Mouse (Mus musculus): ENCODE data around the gene Dcpp2. TPM values are rescaled to one million over a fixed set of nuclear protein-coding genes. Genes with fewer than 3 reads are reported as not detected.

The Dcpp2 gene
- polyA plus RNA-seq, 1 experiment from 2014 or later: not detected

- Histone ChIP-seq H3K4me2 (ENCODE audit: low read length) (no peak overlapping the region), H3K9me3 (replicated peaks; ENCODE audit: control insufficient read depth, low read length, poor library complexity, severe bottlenecking) (no peaks in the 10 kb centered on the region), H3K4me3 (ENCODE audit: low read depth, low read length) (no peak overlapping the region), H3K36me3 (ENCODE audit: control insufficient read depth, insufficient read depth, low read length) (no peaks in the 10 kb centered on the region), H3K27ac (ENCODE audit: low read length) (no peak overlapping the region), H3K4me1 (ENCODE audit: control insufficient read depth, insufficient read depth, low read length) (no peaks in the 10 kb centered on the region), H3K27me3 (ENCODE audit: control insufficient read depth, insufficient read depth, low read depth, low read length) (no peaks in the 10 kb centered on the region), H3K9ac (ENCODE audit: low read depth, low read length) (no peak overlapping the region)
- no peak for ATAC-seq
- WGBS: 27% methylated on average over 5 of the region's 5 CpGs
Observed at GRCm38 (mm10) chr17:23853292-23853691, 27.4 kb upstream of the Dcpp2 start.

- Histone ChIP-seq H3K4me2 (ENCODE audit: low read length) (no peak overlapping the region), H3K4me3 (ENCODE audit: low read depth, low read length) (no peak overlapping the region), H3K27me3 (ENCODE audit: control insufficient read depth, insufficient read depth, low read depth, low read length) (no peaks in the 10 kb centered on the region), H3K9me3 (replicated peaks; ENCODE audit: control insufficient read depth, low read length, poor library complexity, severe bottlenecking) (no peaks in the 10 kb centered on the region), H3K27ac (ENCODE audit: low read length) (no peak overlapping the region), H3K4me1 (ENCODE audit: control insufficient read depth, insufficient read depth, low read length) (no peaks in the 10 kb centered on the region), H3K9ac (ENCODE audit: low read depth, low read length) (no peak overlapping the region), H3K36me3 (ENCODE audit: control insufficient read depth, insufficient read depth, low read length) (no peaks in the 10 kb centered on the region)
- ATAC-seq: no peak
- WGBS: 86% methylated on average over 10 of the region's 10 CpGs
Observed at GRCm38 (mm10) chr17:23854229-23854765, 26.4 kb upstream of the Dcpp2 start.

GRCm38 (mm10) chr17:23857193-23857592 is 23.5 kb upstream of the Dcpp2 start:
- Histone ChIP-seq H3K27me3 (ENCODE audit: control insufficient read depth, insufficient read depth, low read depth, low read length) (no peaks in the 10 kb centered on the region), H3K27ac (ENCODE audit: low read length) (no peak overlapping the region), H3K4me1 (ENCODE audit: control insufficient read depth, insufficient read depth, low read length) (no peaks in the 10 kb centered on the region), H3K4me3 (ENCODE audit: low read depth, low read length) (no peak overlapping the region), H3K9ac (ENCODE audit: low read depth, low read length) (no peak overlapping the region), H3K4me2 (ENCODE audit: low read length) (no peak overlapping the region), H3K36me3 (ENCODE audit: control insufficient read depth, insufficient read depth, low read length) (no peaks in the 10 kb centered on the region), H3K9me3 (replicated peaks; ENCODE audit: control insufficient read depth, low read length, poor library complexity, severe bottlenecking) (no peaks in the 10 kb centered on the region)
- no peak for ATAC-seq
- 82% methylated on average over 6 of the region's 6 CpGs for WGBS

GRCm38 (mm10) chr17:23857913-23858312 is 22.8 kb upstream of the Dcpp2 start:
- WGBS: 89% methylated on average over 2 of the region's 2 CpGs
- no peak overlapping the region for H3K9ac ChIP-seq (ENCODE audit: low read depth, low read length)
- H3K36me3 ChIP-seq (ENCODE audit: control insufficient read depth, insufficient read depth, low read length): no peaks in the 10 kb centered on the region
- no peak overlapping the region for H3K4me2 ChIP-seq (ENCODE audit: low read length)
- ATAC-seq: no peak
- H3K9me3 ChIP-seq (replicated peaks; ENCODE audit: control insufficient read depth, low read length, poor library complexity, severe bottlenecking): no peaks in the 10 kb centered on the region
- no peak overlapping the region for H3K27ac ChIP-seq (ENCODE audit: low read length)
- no peaks in the 10 kb centered on the region for H3K4me1 ChIP-seq (ENCODE audit: control insufficient read depth, insufficient read depth, low read length)
- H3K27me3 ChIP-seq (ENCODE audit: control insufficient read depth, insufficient read depth, low read depth, low read length): no peaks in the 10 kb centered on the region
- H3K4me3 ChIP-seq (ENCODE audit: low read depth, low read length): no peak overlapping the region

- H3K27ac ChIP-seq (ENCODE audit: low read length): no peak overlapping the region
- no peaks in the 10 kb centered on the region for H3K9me3 ChIP-seq (replicated peaks; ENCODE audit: control insufficient read depth, low read length, poor library complexity, severe bottlenecking)
- H3K36me3 ChIP-seq (ENCODE audit: control insufficient read depth, insufficient read depth, low read length): no peaks in the 10 kb centered on the region
- WGBS: 84% methylated on average over 4 of the region's 4 CpGs
- no peak overlapping the region for H3K4me2 ChIP-seq (ENCODE audit: low read length)
- no peaks in the 10 kb centered on the region for H3K4me1 ChIP-seq (ENCODE audit: control insufficient read depth, insufficient read depth, low read length)
- H3K4me3 ChIP-seq (ENCODE audit: low read depth, low read length): no peak overlapping the region
- ATAC-seq: no peak
- no peaks in the 10 kb centered on the region for H3K27me3 ChIP-seq (ENCODE audit: control insufficient read depth, insufficient read depth, low read depth, low read length)
- no peak overlapping the region for H3K9ac ChIP-seq (ENCODE audit: low read depth, low read length)
Observed at GRCm38 (mm10) chr17:23862926-23863325, 17.8 kb upstream of the Dcpp2 start.

- Histone ChIP-seq H3K4me2 (ENCODE audit: low read length) (no peak within 1 kb of the TSS), H3K9me3 (replicated peaks; ENCODE audit: control insufficient read depth, low read length, poor library complexity, severe bottlenecking) (no peaks in the 10 kb centered on the region), H3K36me3 (ENCODE audit: control insufficient read depth, insufficient read depth, low read length) (no peaks in the 10 kb centered on the region), H3K4me1 (ENCODE audit: control insufficient read depth, insufficient read depth, low read length) (no peaks in the 10 kb centered on the region), H3K27me3 (ENCODE audit: control insufficient read depth, insufficient read depth, low read depth, low read length) (no peaks in the 10 kb centered on the region), H3K9ac (ENCODE audit: low read depth, low read length) (no peak within 1 kb of the TSS), H3K4me3 (ENCODE audit: low read depth, low read length) (no peak within 1 kb of the TSS), H3K27ac (ENCODE audit: low read length) (no peak within 1 kb of the TSS)
- WGBS: 84% methylated on average over 15 of the region's 15 CpGs
- ATAC-seq: no peak
Observed at GRCm38 (mm10) chr17:23867756-23868155, 12.9 kb upstream of the Dcpp2 start, which contains the start of gene Prss21. Gene Prss21, plus strand, starts transcription at chr17:23868056.

GRCm38 (mm10) chr17:23868513-23868912 is 12.2 kb upstream of the Dcpp2 start:
- Histone ChIP-seq H3K4me1 (ENCODE audit: control insufficient read depth, insufficient read depth, low read length) (no peaks in the 10 kb centered on the region), H3K4me2 (ENCODE audit: low read length) (no peak overlapping the region), H3K27ac (ENCODE audit: low read length) (no peak overlapping the region), H3K4me3 (ENCODE audit: low read depth, low read length) (no peak overlapping the region), H3K9me3 (replicated peaks; ENCODE audit: control insufficient read depth, low read length, poor library complexity, severe bottlenecking) (no peaks in the 10 kb centered on the region), H3K36me3 (ENCODE audit: control insufficient read depth, insufficient read depth, low read length) (no peaks in the 10 kb centered on the region), H3K27me3 (ENCODE audit: control insufficient read depth, insufficient read depth, low read depth, low read length) (no peaks in the 10 kb centered on the region), H3K9ac (ENCODE audit: low read depth, low read length) (no peak overlapping the region)
- ATAC-seq: no peak
- WGBS: 85% methylated on average over 11 of the region's 11 CpGs

GRCm38 (mm10) chr17:23873884-23874856 is 6.5 kb upstream of the Dcpp2 start:
- H3K27ac ChIP-seq (ENCODE audit: low read length): no peak overlapping the region
- no peak overlapping the region for H3K9ac ChIP-seq (ENCODE audit: low read depth, low read length)
- no peaks in the 10 kb centered on the region for H3K4me1 ChIP-seq (ENCODE audit: control insufficient read depth, insufficient read depth, low read length)
- no peak overlapping the region for H3K4me3 ChIP-seq (ENCODE audit: low read depth, low read length)
- 46% methylated on average over 8 of the region's 8 CpGs for WGBS
- no peaks in the 10 kb centered on the region for H3K27me3 ChIP-seq (ENCODE audit: control insufficient read depth, insufficient read depth, low read depth, low read length)
- no peak for ATAC-seq
- H3K9me3 ChIP-seq (replicated peaks; ENCODE audit: control insufficient read depth, low read length, poor library complexity, severe bottlenecking): no peaks in the 10 kb centered on the region
- no peaks in the 10 kb centered on the region for H3K36me3 ChIP-seq (ENCODE audit: control insufficient read depth, insufficient read depth, low read length)
- H3K4me2 ChIP-seq (ENCODE audit: low read length): no peak overlapping the region

GRCm38 (mm10) chr17:23876741-23877140 is 3.9 kb upstream of the Dcpp2 start:
- H3K9me3 ChIP-seq (replicated peaks; ENCODE audit: control insufficient read depth, low read length, poor library complexity, severe bottlenecking): no peaks in the 10 kb centered on the region
- 0 out of 2 replicates have a peak overlapping the region, but pooled peaks have one; percentile 14 for H3K27ac ChIP-seq (ENCODE audit: low read length)
- ATAC-seq: peak; percentile 91
- H3K4me1 ChIP-seq (ENCODE audit: control insufficient read depth, insufficient read depth, low read length): no peaks in the 10 kb centered on the region
- no peak overlapping the region for H3K4me3 ChIP-seq (ENCODE audit: low read depth, low read length)
- no peak overlapping the region for H3K9ac ChIP-seq (ENCODE audit: low read depth, low read length)
- 59% methylated on average over 3 of the region's 3 CpGs for WGBS
- no peaks in the 10 kb centered on the region for H3K27me3 ChIP-seq (ENCODE audit: control insufficient read depth, insufficient read depth, low read depth, low read length)
- H3K4me2 ChIP-seq (ENCODE audit: low read length): no peak overlapping the region
- H3K36me3 ChIP-seq (ENCODE audit: control insufficient read depth, insufficient read depth, low read length): no peaks in the 10 kb centered on the region

Measured in midbrain, embryonic 16.5 days (tissue).